Mouse (Mus musculus): Measurements from ENCODE around the gene Fnip2. TPM values are rescaled to one million over a fixed set of nuclear protein-coding genes. Genes with fewer than 3 reads are reported as not detected.

Gene Fnip2
- total and polyA plus RNA-seq, 2 experiments from 2014 or later = 4.6 to 22.4 TPM

DNA sequence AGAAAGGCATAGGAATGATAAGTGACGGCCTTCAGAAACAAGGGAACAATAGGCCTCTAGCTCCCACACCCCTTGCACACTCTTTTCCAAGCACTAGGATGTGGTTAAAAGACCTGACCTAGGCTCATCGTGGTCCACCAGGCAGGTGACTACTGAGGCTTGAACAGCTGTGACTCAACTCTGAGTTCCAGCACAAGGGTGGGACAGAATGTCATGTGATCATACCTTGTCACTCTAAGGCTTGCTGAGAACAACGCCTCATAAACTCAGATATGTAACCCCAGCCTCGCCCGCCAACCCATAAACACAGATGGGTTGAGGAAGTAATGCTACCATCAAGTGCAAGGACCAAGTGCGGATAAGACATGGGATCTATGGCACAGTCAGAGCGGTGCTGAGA is 79.6 kb downstream of the Fnip2 start:
- no peak overlapping the region for H3K27ac ChIP-seq
- H3K36me3 ChIP-seq (ENCODE audit: insufficient read depth, low read length) = peaks cover 28% of the 10 kb centered on the region
- H3K9me3 ChIP-seq (ENCODE audit: low read length) = no peaks in the 10 kb centered on the region
- no peak for DNase-seq (ENCODE audit: low spot score)
- no peak overlapping the region for H3K4me3 ChIP-seq (ENCODE audit: low read length)
- no peak overlapping the region for H3K9ac ChIP-seq (replicated peaks; ENCODE audit: low read length)
- no peaks in the 10 kb centered on the region for H3K27me3 ChIP-seq (ENCODE audit: insufficient read depth, low read length)
- H3K4me2 ChIP-seq (ENCODE audit: low read depth, low read length) = no peak overlapping the region
- WGBS = 93% methylated on average over 7 of the region's 7 CpGs
- no peak for ATAC-seq
- H3K4me1 ChIP-seq (ENCODE audit: insufficient read depth, low read length) = no peaks in the 10 kb centered on the region
- TF ChIP-seq CTCF (IDR thresholded peaks at IDR 0.05; ENCODE audit: low read depth) = no peak

DNA sequence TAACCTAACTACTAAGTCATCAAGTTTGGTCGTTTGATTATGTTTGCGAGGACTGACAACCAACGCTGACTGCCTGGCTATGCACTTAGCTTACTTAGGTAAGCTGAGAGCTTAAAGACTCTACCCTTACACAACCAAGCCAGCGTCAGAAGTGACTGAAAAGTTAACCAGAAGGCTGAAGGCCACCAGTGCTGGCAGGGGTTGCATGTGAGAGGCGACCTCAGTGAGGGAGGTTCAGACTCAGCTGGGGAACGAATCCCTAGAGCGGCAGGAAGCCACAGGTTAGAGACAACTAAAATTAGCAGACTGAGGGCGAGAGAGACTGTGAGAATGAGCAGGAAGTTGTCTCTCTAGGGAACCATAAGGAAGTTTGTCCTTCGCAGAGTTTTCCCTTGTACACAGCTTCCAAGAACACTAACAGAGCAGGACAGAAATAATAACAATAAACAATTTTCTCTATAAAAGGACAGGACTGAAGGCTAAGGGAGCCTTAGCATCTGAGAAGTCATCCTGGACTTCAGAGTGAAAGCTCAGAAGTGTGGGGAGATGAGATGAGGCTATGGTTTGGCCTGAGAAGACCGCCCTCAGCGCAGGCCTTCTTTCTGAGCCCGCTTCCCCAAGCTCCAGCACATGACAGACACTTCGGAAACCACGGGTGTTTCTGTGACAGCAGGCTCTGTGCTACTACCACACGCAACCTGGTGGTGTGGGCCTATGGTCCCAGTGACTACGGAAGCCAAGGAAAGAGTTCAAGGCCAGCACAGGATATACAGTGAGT is 83.1 kb downstream of the Fnip2 start:
- no peak for ATAC-seq

DNA sequence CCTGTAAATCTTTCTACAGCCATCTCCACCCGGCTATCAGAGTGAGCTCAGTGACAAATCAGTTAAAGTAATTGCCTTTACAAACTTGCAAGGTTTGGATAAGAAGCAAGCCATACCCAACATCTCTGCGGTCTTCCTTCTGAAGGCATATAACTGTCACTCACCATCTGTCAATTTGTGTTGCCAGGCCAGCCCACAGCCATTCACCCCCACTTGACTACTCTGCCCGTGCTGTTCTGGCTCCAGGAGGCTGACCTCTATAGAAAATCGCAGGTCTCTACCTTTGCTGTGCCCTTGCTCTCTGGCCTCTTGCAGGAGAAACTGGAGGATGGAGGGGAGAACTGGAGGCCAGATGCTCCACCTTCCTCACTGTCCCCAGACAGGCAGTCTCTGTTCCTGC is 88.7 kb downstream of the Fnip2 start:
- no peak overlapping the region for H3K4me2 ChIP-seq (ENCODE audit: low read depth, low read length)
- no peaks in the 10 kb centered on the region for H3K27me3 ChIP-seq (ENCODE audit: insufficient read depth, low read length)
- H3K4me1 ChIP-seq (ENCODE audit: insufficient read depth, low read length) = no peaks in the 10 kb centered on the region
- H3K9ac ChIP-seq (replicated peaks; ENCODE audit: low read length) = no peak overlapping the region
- H3K4me3 ChIP-seq (ENCODE audit: low read length) = no peak overlapping the region
- DNase-seq (ENCODE audit: low spot score) (no peak), ATAC-seq (no peak)
- WGBS = 66% methylated on average over 4 of the region's 4 CpGs
- H3K27ac ChIP-seq = peak overlapping the region; percentile 32; the same call in 1 of the 2 replicates
- peaks cover 12% of the 10 kb centered on the region; the same call in 1 of the 2 replicates for H3K36me3 ChIP-seq (ENCODE audit: insufficient read depth, low read length)
- no peak for TF ChIP-seq CTCF (IDR thresholded peaks at IDR 0.05; ENCODE audit: low read depth)
- no peaks in the 10 kb centered on the region for H3K9me3 ChIP-seq (ENCODE audit: low read length)

More for the DNA sequence above, 83.1 kb downstream of the Fnip2 start:
- 85% methylated on average over 16 of the region's 16 CpGs for WGBS
- no peaks in the 10 kb centered on the region for H3K4me1 ChIP-seq (ENCODE audit: insufficient read depth, low read length)
- H3K9ac ChIP-seq (replicated peaks; ENCODE audit: low read length) = no peak overlapping the region
- no peak overlapping the region for H3K4me2 ChIP-seq (ENCODE audit: low read depth, low read length)
- no peak for DNase-seq (ENCODE audit: low spot score)
- no peaks in the 10 kb centered on the region for H3K9me3 ChIP-seq (ENCODE audit: low read length)
- H3K36me3 ChIP-seq (ENCODE audit: insufficient read depth, low read length) = peaks cover 25% of the 10 kb centered on the region; the same call in 1 of the 2 replicates
- no peak overlapping the region for H3K27ac ChIP-seq
- no peaks in the 10 kb centered on the region for H3K27me3 ChIP-seq (ENCODE audit: insufficient read depth, low read length)
- no peak for TF ChIP-seq CTCF (IDR thresholded peaks at IDR 0.05; ENCODE audit: low read depth)
- H3K4me3 ChIP-seq (ENCODE audit: low read length) = no peak overlapping the region

GRCm38 (mm10) chr3:79478400-79478799 is 89.2 kb downstream of the Fnip2 start:
- Histone ChIP-seq H3K36me3 (ENCODE audit: insufficient read depth, low read length) (peaks cover 12% of the 10 kb centered on the region; the same call in 1 of the 2 replicates), H3K27ac (no peak overlapping the region), H3K4me2 (ENCODE audit: low read depth, low read length) (no peak overlapping the region), H3K9ac (replicated peaks; ENCODE audit: low read length) (no peak overlapping the region), H3K4me3 (ENCODE audit: low read length) (no peak overlapping the region), H3K4me1 (ENCODE audit: insufficient read depth, low read length) (no peaks in the 10 kb centered on the region), H3K9me3 (ENCODE audit: low read length) (no peaks in the 10 kb centered on the region), H3K27me3 (ENCODE audit: insufficient read depth, low read length) (no peaks in the 10 kb centered on the region)
- ATAC-seq (no peak), DNase-seq (ENCODE audit: low spot score) (no peak)
- 84% methylated on average over 8 of the region's 8 CpGs for WGBS
- no peak for TF ChIP-seq CTCF (IDR thresholded peaks at IDR 0.05; ENCODE audit: low read depth)

GRCm38 (mm10) chr3:79475980-79476379 is 91.6 kb downstream of the Fnip2 start:
- H3K36me3 ChIP-seq (ENCODE audit: insufficient read depth, low read length) = peaks cover 12% of the 10 kb centered on the region; the same call in 1 of the 2 replicates
- DNase-seq (ENCODE audit: low spot score) = peak; percentile 60
- no peak overlapping the region for H3K9ac ChIP-seq (replicated peaks; ENCODE audit: low read length)
- no peaks in the 10 kb centered on the region for H3K9me3 ChIP-seq (ENCODE audit: low read length)
- H3K27ac ChIP-seq = no peak overlapping the region
- no peak overlapping the region for H3K4me3 ChIP-seq (ENCODE audit: low read length)
- no peak for TF ChIP-seq CTCF (IDR thresholded peaks at IDR 0.05; ENCODE audit: low read depth)
- H3K27me3 ChIP-seq (ENCODE audit: insufficient read depth, low read length) = no peaks in the 10 kb centered on the region
- ATAC-seq = no peak
- H3K4me2 ChIP-seq (ENCODE audit: low read depth, low read length) = no peak overlapping the region
- no peaks in the 10 kb centered on the region for H3K4me1 ChIP-seq (ENCODE audit: insufficient read depth, low read length)
- WGBS = 43% methylated on average over 2 of the region's 2 CpGs

DNA sequence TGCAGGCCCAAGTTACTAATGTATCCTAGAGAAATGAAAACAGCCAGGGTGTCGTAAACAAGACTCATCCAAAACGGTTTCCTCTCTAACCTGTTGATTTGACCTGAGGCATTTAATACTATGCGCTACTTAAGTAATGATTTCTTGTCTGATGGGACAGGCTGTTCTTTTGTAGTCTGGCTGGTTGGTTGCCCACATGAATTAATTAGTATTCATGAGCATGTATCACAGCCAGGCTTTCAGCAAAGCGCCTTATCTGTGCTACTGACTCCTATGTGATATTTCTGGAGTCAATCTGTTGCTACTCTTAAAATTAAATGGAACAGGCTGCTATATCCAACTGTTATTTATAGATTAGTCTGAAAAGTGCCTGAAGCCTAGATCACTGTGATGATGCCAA is 92.7 kb downstream of the Fnip2 start:
- peak; percentile 65 for DNase-seq (ENCODE audit: low spot score)
- TF ChIP-seq CTCF (IDR thresholded peaks at IDR 0.05; ENCODE audit: low read depth) = no peak
- H3K27ac ChIP-seq = no peak overlapping the region

DNA sequence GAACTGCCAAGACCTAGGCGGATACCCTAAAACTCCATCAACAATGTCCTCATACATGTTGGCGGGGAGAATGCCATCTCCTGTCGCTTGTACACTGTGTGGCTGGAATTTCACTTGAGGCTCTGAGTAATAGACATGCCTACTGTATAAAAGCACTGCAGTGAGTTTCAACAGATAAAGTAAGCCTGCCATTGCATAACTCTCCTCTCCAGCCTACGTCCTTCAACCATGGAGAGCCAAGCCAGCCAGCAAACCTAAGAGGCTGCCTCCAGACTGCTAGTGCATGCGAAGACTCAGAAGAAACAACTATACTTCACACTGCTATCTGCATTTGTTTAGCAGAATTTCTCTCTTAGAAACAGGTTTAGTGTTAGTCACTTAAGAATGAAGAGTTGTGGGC is 95.2 kb downstream of the Fnip2 start:
- 95% methylated on average over 5 of the region's 5 CpGs for WGBS
- ATAC-seq (no peak), DNase-seq (ENCODE audit: low spot score) (no peak)

More for the DNA sequence above, 92.7 kb downstream of the Fnip2 start:
- peak; percentile 56 for ATAC-seq
- H3K4me1 ChIP-seq (ENCODE audit: insufficient read depth, low read length) = no peaks in the 10 kb centered on the region
- peaks cover 12% of the 10 kb centered on the region; the same call in 1 of the 2 replicates for H3K36me3 ChIP-seq (ENCODE audit: insufficient read depth, low read length)
- 20% methylated on average over 4 of the region's 4 CpGs for WGBS
- H3K27me3 ChIP-seq (ENCODE audit: insufficient read depth, low read length) = no peaks in the 10 kb centered on the region
- H3K4me2 ChIP-seq (ENCODE audit: low read depth, low read length) = no peak overlapping the region
- H3K9me3 ChIP-seq (ENCODE audit: low read length) = no peaks in the 10 kb centered on the region
- H3K9ac ChIP-seq (replicated peaks; ENCODE audit: low read length) = no peak overlapping the region
- no peak overlapping the region for H3K4me3 ChIP-seq (ENCODE audit: low read length)

More for the DNA sequence above, 95.2 kb downstream of the Fnip2 start:
- Histone ChIP-seq H3K4me1 (ENCODE audit: insufficient read depth, low read length) (no peaks in the 10 kb centered on the region), H3K36me3 (ENCODE audit: insufficient read depth, low read length) (peaks cover 3% of the 10 kb centered on the region; the same call in 1 of the 2 replicates), H3K4me3 (ENCODE audit: low read length) (no peak overlapping the region), H3K27me3 (ENCODE audit: insufficient read depth, low read length) (no peaks in the 10 kb centered on the region), H3K27ac (no peak overlapping the region), H3K4me2 (ENCODE audit: low read depth, low read length) (no peak overlapping the region), H3K9me3 (ENCODE audit: low read length) (peaks cover 3% of the 10 kb centered on the region; the same call in 1 of the 2 replicates), H3K9ac (replicated peaks; ENCODE audit: low read length) (no peak overlapping the region)
- no peak for TF ChIP-seq CTCF (IDR thresholded peaks at IDR 0.05; ENCODE audit: low read depth)
